Mouse (Mus musculus) liver, adult 2 months (tissue): Measurements from ENCODE around the gene Mki67. TPM values are rescaled to one million over a fixed set of nuclear protein-coding genes. Genes with fewer than 3 reads are reported as not detected.

Experiments used
- DNase-seq: peaks from one replicate; pipeline ENCODE4 v3.0.0-alpha.2; 2011; ENCODE audit warnings: low read depth, low spot score; ENCODE audit errors: extremely low read depth
- H3K27ac ChIP-seq: fragments of 200-500 bp; replicated peaks from 2 replicates; pipeline ENCODE4 v1.5.1; 2012; ENCODE audit warnings: low read depth, mild to moderate bottlenecking, control low read depth, inconsistent platforms, low read length; ENCODE audit not compliant: insufficient read depth
- H3K27me3 ChIP-seq: fragments of 200-500 bp; 2 replicates; pipeline ENCODE4 v1.6.1; 2012; ENCODE audit warnings: mild to moderate bottlenecking, moderate library complexity, low read length, inconsistent platforms; ENCODE audit not compliant: control insufficient read depth, insufficient read depth
- H3K36me3 ChIP-seq: fragments of 200-500 bp; 2 replicates; pipeline ENCODE4 v1.6.1; 2012; ENCODE audit warnings: low read length, inconsistent platforms; ENCODE audit not compliant: control insufficient read depth, insufficient read depth
- H3K4me1 ChIP-seq: fragments of 200-500 bp; 2 replicates; pipeline ENCODE4 v1.6.1; 2011; ENCODE audit warnings: low read length; ENCODE audit not compliant: control insufficient read depth, insufficient read depth
- H3K4me3 ChIP-seq: fragments of 200-500 bp; 2 replicates; pipeline ENCODE4 v1.5.1; 2011; ENCODE audit warnings: low read depth, mild to moderate bottlenecking, control low read depth, low read length, moderate library complexity; ENCODE audit not compliant: insufficient read depth
- H3K79me2 ChIP-seq: fragments of 200-500 bp; 2 replicates; pipeline ENCODE4 v1.6.1; 2012; ENCODE audit warnings: inconsistent platforms, mild to moderate bottlenecking, low read length, moderate library complexity; ENCODE audit not compliant: control insufficient read depth, insufficient read depth
- H3K9ac ChIP-seq: fragments of 200-500 bp; 2 replicates; pipeline ENCODE4 v1.6.1; 2012; ENCODE audit warnings: low read depth, mild to moderate bottlenecking, control low read depth, inconsistent platforms, low read length
- CTCF ChIP-seq: fragments of 200-500 bp; IDR thresholded peaks from 2 replicates; pipeline ENCODE4 v1.5.1; 2011; ENCODE audit warnings: low read depth, low read length, control low read depth
- POLR2A ChIP-seq: fragments of 200-500 bp; IDR thresholded peaks from 2 replicates; pipeline ENCODE4 v1.6.1; 2011; ENCODE audit warnings: low read length, control low read depth; ENCODE audit not compliant: insufficient read depth; ENCODE audit errors: extremely low read depth
- WGBS: fragments of 180-500 bp; shearing (Covaris S2); methylation state at CpG from one replicate; pipeline ENCODE4 v1.1.7; 2018; 5-methylcytosine and 5-hydroxymethylcytosine counted together
- polyA plus RNA-seq: library from polyadenylated mRNA; depleted of rRNA; stranded (reverse); fragments of >200 nt; gene quantifications from 2 replicates; pipeline ENCODE4 v1.2.3, GENCODE M21; 2012
- total RNA-seq: library from RNA; depleted of rRNA; stranded (reverse); fragments of >200 nt; gene quantifications from 2 replicates; pipeline ENCODE4 v1.2.3, GENCODE M21; 2014

Mki67 gene
- total and polyA plus RNA-seq, 2 experiments, result 0.02 to 0.65 TPM

DNA sequence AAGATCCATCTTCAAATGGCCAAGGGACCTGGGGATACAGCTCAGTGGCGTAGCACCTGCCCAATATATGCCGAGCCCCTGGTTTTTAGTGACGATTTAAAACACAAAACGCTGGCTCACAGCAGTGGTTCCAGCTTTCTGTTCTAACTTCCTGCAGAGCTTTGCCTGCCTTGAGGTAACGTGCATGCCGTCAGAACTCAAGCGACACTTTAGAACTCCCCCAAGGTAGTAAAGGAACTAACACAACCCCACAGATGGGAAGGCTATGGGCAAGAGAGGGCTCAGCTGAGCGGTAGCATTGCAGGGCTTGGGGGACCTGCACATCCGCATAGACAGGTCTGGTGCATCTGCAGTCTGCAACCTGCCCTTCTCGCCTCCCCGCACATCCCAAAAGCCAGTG, 63.4 kb downstream of the Mki67 start:
- H3K36me3 ChIP-seq, result no peaks in the 10 kb centered on the region
- TF ChIP-seq POLR2A (no peak), CTCF (no peak)
- H3K9ac ChIP-seq, result 0 out of 2 replicates have a peak overlapping the region, but pooled peaks have one; percentile 11
- no peak overlapping the region for H3K27ac ChIP-seq
- H3K27me3 ChIP-seq, result no peaks in the 10 kb centered on the region
- peak overlapping the region; percentile 36 for H3K4me3 ChIP-seq
- no peaks in the 10 kb centered on the region for H3K4me1 ChIP-seq
- H3K79me2 ChIP-seq, result no peaks in the 10 kb centered on the region
- 73% methylated on average over 11 of the region's 11 CpGs for WGBS
- DNase-seq, result no peak

GRCm38 (mm10) chr7:135651831-135652511, 64.2 kb downstream of the Mki67 start:
- H3K4me3 ChIP-seq, result peak overlapping the region; percentile 58
- H3K79me2 ChIP-seq, result no peaks in the 10 kb centered on the region
- no peak for TF ChIP-seq CTCF
- no peak for TF ChIP-seq POLR2A
- H3K27ac ChIP-seq, result peak overlapping the region; percentile 31; the same call in 1 of the 2 replicates
- no peaks in the 10 kb centered on the region for H3K27me3 ChIP-seq
- H3K36me3 ChIP-seq, result no peaks in the 10 kb centered on the region
- H3K4me1 ChIP-seq, result no peaks in the 10 kb centered on the region
- 55% methylated on average over 18 of the region's 18 CpGs for WGBS
- no peak for DNase-seq
- peak overlapping the region; percentile 43 for H3K9ac ChIP-seq

- Histone ChIP-seq H3K36me3 (no peaks in the 10 kb centered on the region), H3K4me3 (no peak overlapping the region), H3K79me2 (no peaks in the 10 kb centered on the region), H3K4me1 (no peaks in the 10 kb centered on the region), H3K27ac (no peak overlapping the region), H3K27me3 (no peaks in the 10 kb centered on the region), H3K9ac (no peak overlapping the region)
- no peak for DNase-seq
- no peak for TF ChIP-seq POLR2A
- TF ChIP-seq CTCF, result no peak
- 80% methylated on average over 5 of the region's 5 CpGs for WGBS
Observed at GRCm38 (mm10) chr7:135650061-135650460, 66.1 kb downstream of the Mki67 start.

DNA sequence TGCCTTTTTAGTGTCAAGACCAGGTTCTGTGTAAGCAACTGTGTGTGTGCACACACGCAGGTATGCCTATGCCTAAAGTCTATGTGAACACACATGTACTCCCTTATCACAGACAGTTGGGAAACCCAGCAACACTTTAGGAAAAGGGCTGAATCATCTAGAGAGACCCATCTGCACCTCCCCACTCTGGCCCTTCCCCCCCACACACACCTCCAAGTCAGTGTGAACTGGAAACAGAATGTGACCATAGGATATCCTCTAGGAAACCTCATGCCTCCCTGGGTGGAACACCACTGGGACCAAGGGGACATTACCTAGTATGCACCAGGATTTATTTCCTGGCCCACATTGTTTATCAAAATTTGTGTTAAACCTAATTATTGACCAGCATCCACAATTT, 66.9 kb downstream of the Mki67 start:
- no peaks in the 10 kb centered on the region for H3K79me2 ChIP-seq
- no peak for DNase-seq
- H3K4me1 ChIP-seq, result no peaks in the 10 kb centered on the region
- no peak for TF ChIP-seq POLR2A
- no peak overlapping the region for H3K9ac ChIP-seq
- no peaks in the 10 kb centered on the region for H3K27me3 ChIP-seq
- no peak overlapping the region for H3K4me3 ChIP-seq
- no peaks in the 10 kb centered on the region for H3K36me3 ChIP-seq
- 76% methylated on average over 1 of the region's 1 CpGs for WGBS
- H3K27ac ChIP-seq, result no peak overlapping the region

DNA sequence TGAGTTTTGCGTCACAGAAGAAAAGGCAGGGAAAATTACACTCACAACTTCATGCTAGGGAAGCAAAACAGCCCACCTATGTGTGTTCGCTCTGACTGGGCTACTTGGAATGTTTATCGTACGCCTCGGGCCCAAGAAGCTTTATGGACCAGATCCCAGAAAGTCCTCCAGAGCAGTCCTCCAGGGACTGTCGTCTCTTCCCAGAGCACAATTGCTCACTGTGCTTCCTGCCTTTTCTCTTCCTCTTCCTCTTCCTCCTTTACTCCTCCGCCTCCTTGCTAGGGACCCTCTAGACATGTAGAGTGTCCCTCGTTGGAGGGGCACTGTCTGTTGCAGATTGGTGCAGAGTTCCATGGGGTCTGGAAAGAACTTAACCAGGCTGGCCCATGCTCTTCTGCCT, 67.3 kb downstream of the Mki67 start:
- WGBS, result 80% methylated on average over 8 of the region's 8 CpGs

GRCm38 (mm10) chr7:135646976-135647375, 69.2 kb downstream of the Mki67 start:
- Histone ChIP-seq H3K27ac (no peak overlapping the region), H3K27me3 (no peaks in the 10 kb centered on the region), H3K4me1 (no peaks in the 10 kb centered on the region), H3K9ac (no peak overlapping the region), H3K79me2 (no peaks in the 10 kb centered on the region), H3K36me3 (no peaks in the 10 kb centered on the region), H3K4me3 (no peak overlapping the region)
- WGBS, result 85% methylated on average over 6 of the region's 6 CpGs
- no peak for DNase-seq
- TF ChIP-seq POLR2A (no peak), CTCF (no peak)

More for the DNA sequence above, 67.3 kb downstream of the Mki67 start:
- no peak for DNase-seq
- H3K4me3 ChIP-seq, result no peak overlapping the region
- H3K27ac ChIP-seq, result no peak overlapping the region
- H3K4me1 ChIP-seq, result no peaks in the 10 kb centered on the region
- no peaks in the 10 kb centered on the region for H3K79me2 ChIP-seq
- no peaks in the 10 kb centered on the region for H3K27me3 ChIP-seq
- no peaks in the 10 kb centered on the region for H3K36me3 ChIP-seq
- H3K9ac ChIP-seq, result no peak overlapping the region
- no peak for TF ChIP-seq POLR2A
- TF ChIP-seq CTCF, result no peak
